Mouse (Mus musculus) liver, postnatal 0 days (tissue): ENCODE results near the gene Adora2b. TPM values are rescaled to one million over a fixed set of nuclear protein-coding genes. Genes with fewer than 3 reads are reported as not detected.

Experiments used
- ATAC-seq: fragments of 200-750 bp; cut with Nextera tagmentation; 2 replicates; pipeline ENCODE4 v1.8.0; 2017; ENCODE audit warnings: mild to moderate bottlenecking, moderate library complexity
- DNase-seq: peaks from one replicate; pipeline ENCODE4 v3.0.0-alpha.2; 2016
- H3K27ac ChIP-seq: fragments of 300-500 bp; sonication (generic); 2 replicates; pipeline ENCODE4 v1.5.1; 2014; ENCODE audit warnings: antibody characterized with exemption, moderate library complexity, mild to moderate bottlenecking, low read depth
- H3K27me3 ChIP-seq: fragments of 300-500 bp; sonication (generic); 2 replicates; pipeline ENCODE4 v1.6.1; 2014; ENCODE audit warnings: low read length, control low read depth, mixed read lengths; ENCODE audit not compliant: insufficient read depth
- H3K36me3 ChIP-seq: fragments of 300-500 bp; sonication (generic); replicated peaks from 2 replicates; pipeline ENCODE4 v1.6.1; 2014; ENCODE audit warnings: mild to moderate bottlenecking, control low read depth, low read length, moderate library complexity, mixed read lengths; ENCODE audit not compliant: insufficient read depth
- H3K4me1 ChIP-seq: fragments of 300-500 bp; sonication (generic); 2 replicates; pipeline ENCODE4 v1.6.1; 2014; ENCODE audit warnings: antibody characterized with exemption, mild to moderate bottlenecking, control low read depth; ENCODE audit not compliant: insufficient read depth
- H3K4me2 ChIP-seq: fragments of 300-500 bp; sonication (generic); 2 replicates; pipeline ENCODE4 v1.6.1; 2014; ENCODE audit warnings: low read depth, mild to moderate bottlenecking, low read length, moderate library complexity, mixed read lengths
- H3K4me3 ChIP-seq: fragments of 300-500 bp; sonication (generic); 2 replicates; pipeline ENCODE4 v1.5.1; 2014; ENCODE audit warnings: low read depth, low read length
- H3K9ac ChIP-seq: fragments of 300-500 bp; sonication (generic); replicated peaks from 2 replicates; pipeline ENCODE4 v1.6.1; 2014; ENCODE audit warnings: mild to moderate bottlenecking, moderate library complexity
- H3K9me3 ChIP-seq: fragments of 300-500 bp; sonication (generic); 2 replicates; pipeline ENCODE4 v1.6.1; 2016; ENCODE audit warnings: mild to moderate bottlenecking, control low read depth, low read length, mixed read lengths
- CTCF ChIP-seq: sonication (generic); IDR thresholded peaks from 2 replicates; pipeline ENCODE4 v1.5.1; 2016; ENCODE audit warnings: antibody characterized with exemption, low read depth
- EP300 ChIP-seq: IDR thresholded peaks from 2 replicates; pipeline ENCODE4 v1.6.1; 2016; ENCODE audit warnings: antibody characterized with exemption, low read depth, mild to moderate bottlenecking
- WGBS: fragments of 180-500 bp; shearing (Covaris S2); extraction: QIAGEN DNeasy Blood & Tissue Kit; methylation state at CpG from one replicate; pipeline ENCODE4 v1.1.7; 2014; ENCODE audit not compliant: insufficient replicate concordance; 5-methylcytosine and 5-hydroxymethylcytosine counted together
- polyA plus RNA-seq: library from polyadenylated mRNA; unstranded; fragments of >200 nt; fragmentation: Nextera tagmentation; extraction: Ambion mirVana; gene quantifications from 2 replicates; pipeline ENCODE4 v1.2.1, GENCODE M21; 2015

The Adora2b gene
- polyA plus RNA-seq, 1 experiment from 2014 or later, result 0.61 TPM

DNA sequence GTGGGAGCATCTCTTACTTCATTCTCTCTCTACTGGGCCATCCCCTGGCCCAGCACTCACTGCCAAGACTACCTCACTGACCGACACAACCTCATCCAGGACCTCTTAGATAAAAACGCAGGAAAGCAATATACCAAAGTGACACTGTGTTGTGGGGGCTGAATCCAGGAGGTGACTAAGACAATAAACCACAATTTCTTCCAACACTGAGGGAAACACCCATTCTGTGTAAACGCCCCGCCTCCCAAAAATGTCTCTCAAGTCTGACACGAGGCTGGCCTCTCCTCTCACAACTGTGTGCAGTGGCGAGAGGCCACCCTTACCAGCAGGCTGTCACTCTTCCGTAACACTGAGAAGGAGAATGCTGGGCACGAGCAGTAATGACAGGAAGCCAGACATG, 19.6 kb downstream of the Adora2b start:
- H3K9me3 ChIP-seq, result no peaks in the 10 kb centered on the region
- H3K27ac ChIP-seq, result no peak overlapping the region
- no peak overlapping the region for H3K4me3 ChIP-seq
- DNase-seq (no peak), ATAC-seq (no peak)
- H3K27me3 ChIP-seq, result no peaks in the 10 kb centered on the region
- no peaks in the 10 kb centered on the region for H3K4me1 ChIP-seq
- peaks cover 4% of the 10 kb centered on the region; the same call in 1 of the 2 replicates for H3K36me3 ChIP-seq
- WGBS, result 65% methylated on average over 8 of the region's 8 CpGs
- TF ChIP-seq CTCF, result no peak
- no peak for TF ChIP-seq EP300
- no peak overlapping the region for H3K4me2 ChIP-seq
- H3K9ac ChIP-seq, result no peak overlapping the region

DNA sequence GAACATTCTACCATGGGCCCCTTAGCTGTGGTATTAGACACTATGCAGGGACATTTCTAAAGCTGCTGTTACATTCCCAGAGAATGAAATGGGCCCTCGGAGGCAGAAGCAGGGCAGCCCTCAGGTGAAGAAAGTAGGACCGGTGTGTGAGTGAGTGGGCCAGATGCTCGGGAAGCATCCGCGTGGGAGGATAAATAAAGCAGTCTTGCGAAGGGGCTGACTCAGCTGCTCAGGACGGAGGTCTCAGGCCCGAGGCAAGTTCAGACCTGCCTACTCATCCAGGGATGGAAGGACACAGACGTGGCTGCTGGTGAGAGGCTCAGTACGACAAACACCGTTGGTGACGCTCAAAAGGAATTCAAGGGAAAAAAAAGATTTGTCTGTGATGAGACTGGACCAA, 20.3 kb downstream of the Adora2b start:
- DNase-seq, result no peak
- H3K27me3 ChIP-seq, result no peaks in the 10 kb centered on the region
- no peak for TF ChIP-seq CTCF
- no peak for TF ChIP-seq EP300
- H3K27ac ChIP-seq, result no peak overlapping the region
- H3K9me3 ChIP-seq, result no peaks in the 10 kb centered on the region
- ATAC-seq, result no peak
- H3K4me3 ChIP-seq, result no peak overlapping the region
- peaks cover 4% of the 10 kb centered on the region; the same call in 1 of the 2 replicates for H3K36me3 ChIP-seq
- H3K4me1 ChIP-seq, result no peaks in the 10 kb centered on the region
- H3K9ac ChIP-seq, result no peak overlapping the region
- H3K4me2 ChIP-seq, result no peak overlapping the region
- WGBS, result 84% methylated on average over 12 of the region's 12 CpGs

DNA sequence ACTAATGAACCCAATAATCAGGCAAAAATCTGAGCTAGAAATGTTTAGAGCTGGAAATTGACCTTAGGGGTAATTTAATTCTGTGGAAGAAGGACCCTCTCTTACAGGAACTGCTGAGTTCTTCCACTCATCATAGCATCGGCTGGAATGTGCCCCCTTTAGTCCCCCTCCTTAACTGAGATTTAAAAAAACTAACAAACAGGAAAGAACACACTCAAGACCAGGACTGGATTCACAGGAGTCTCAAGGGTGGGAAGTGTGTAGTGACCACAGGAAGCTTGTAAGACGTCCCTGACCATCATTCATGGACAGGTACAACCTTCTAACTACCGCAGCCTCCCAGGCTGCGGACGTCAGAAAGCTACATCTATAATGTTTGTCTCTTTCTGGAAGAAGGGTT, 22.1 kb downstream of the Adora2b start:
- Histone ChIP-seq H3K4me3 (no peak overlapping the region), H3K4me2 (no peak overlapping the region), H3K4me1 (no peaks in the 10 kb centered on the region), H3K9ac (no peak overlapping the region), H3K36me3 (peaks cover 4% of the 10 kb centered on the region; the same call in 1 of the 2 replicates), H3K9me3 (no peaks in the 10 kb centered on the region), H3K27ac (no peak overlapping the region), H3K27me3 (no peaks in the 10 kb centered on the region)
- ATAC-seq (no peak), DNase-seq (no peak)
- 63% methylated on average over 5 of the region's 5 CpGs for WGBS
- no peak for TF ChIP-seq CTCF
- TF ChIP-seq EP300, result no peak

DNA sequence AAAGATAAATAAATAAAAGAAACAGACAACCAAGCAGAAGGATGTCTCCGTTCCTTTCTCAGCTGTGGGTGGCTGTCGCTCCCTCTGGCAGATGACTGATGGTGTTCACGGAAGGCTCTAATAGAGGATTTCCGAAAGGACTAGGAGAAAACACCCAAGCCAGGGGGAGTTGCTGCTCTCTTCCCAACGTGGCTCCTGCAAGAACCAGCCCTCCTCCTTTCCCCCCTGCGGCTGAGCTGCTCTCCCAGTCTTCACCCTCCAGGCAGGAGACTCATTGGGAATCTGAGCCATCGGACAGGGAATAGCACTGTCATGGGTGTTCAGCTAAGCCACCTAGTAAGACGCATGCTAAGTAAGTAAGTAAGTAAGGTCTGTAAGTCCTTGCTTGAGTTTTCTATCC, 28.3 kb downstream of the Adora2b start:
- no peak for TF ChIP-seq EP300
- no peak for TF ChIP-seq CTCF
- Histone ChIP-seq H3K9me3 (no peaks in the 10 kb centered on the region), H3K27me3 (no peaks in the 10 kb centered on the region), H3K4me3 (no peak overlapping the region), H3K9ac (no peak overlapping the region), H3K4me2 (no peak overlapping the region), H3K27ac (no peak overlapping the region), H3K4me1 (peaks cover 5% of the 10 kb centered on the region), H3K36me3 (no peaks in the 10 kb centered on the region)
- WGBS, result 69% methylated on average over 8 of the region's 8 CpGs
- ATAC-seq (no peak), DNase-seq (no peak)

DNA sequence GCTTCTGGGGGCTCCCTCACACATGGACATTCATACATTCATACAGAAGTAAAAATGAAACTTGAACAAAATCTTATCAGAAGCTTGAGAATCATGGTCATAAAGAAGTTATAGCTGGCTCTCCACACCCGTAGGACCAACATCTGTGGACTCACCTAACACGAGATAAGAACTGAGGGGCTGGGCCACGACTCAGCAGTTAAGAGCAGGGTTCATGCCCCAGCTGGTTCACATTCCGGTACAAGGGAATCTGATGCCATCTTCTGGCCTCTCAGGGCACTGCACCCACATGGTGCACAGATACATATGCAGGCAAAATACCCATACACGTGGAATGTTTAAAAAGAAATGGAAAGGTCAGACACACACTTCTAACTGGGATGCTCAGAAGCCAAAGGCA, 29.2 kb downstream of the Adora2b start:
- peaks cover 7% of the 10 kb centered on the region for H3K4me1 ChIP-seq
- ATAC-seq (peak; percentile 23), DNase-seq (peak; percentile 86)
- WGBS, result 8% methylated on average over 5 of the region's 5 CpGs
- no peak overlapping the region for H3K27ac ChIP-seq
- no peak overlapping the region for H3K4me3 ChIP-seq
- H3K4me2 ChIP-seq, result no peak overlapping the region; the same call in 1 of the 2 replicates
- TF ChIP-seq EP300 (no peak), CTCF (peak; percentile 88)
- no peaks in the 10 kb centered on the region for H3K9me3 ChIP-seq
- no peak overlapping the region for H3K9ac ChIP-seq
- peaks cover 1% of the 10 kb centered on the region; the same call in 1 of the 2 replicates for H3K36me3 ChIP-seq
- H3K27me3 ChIP-seq, result no peaks in the 10 kb centered on the region

DNA sequence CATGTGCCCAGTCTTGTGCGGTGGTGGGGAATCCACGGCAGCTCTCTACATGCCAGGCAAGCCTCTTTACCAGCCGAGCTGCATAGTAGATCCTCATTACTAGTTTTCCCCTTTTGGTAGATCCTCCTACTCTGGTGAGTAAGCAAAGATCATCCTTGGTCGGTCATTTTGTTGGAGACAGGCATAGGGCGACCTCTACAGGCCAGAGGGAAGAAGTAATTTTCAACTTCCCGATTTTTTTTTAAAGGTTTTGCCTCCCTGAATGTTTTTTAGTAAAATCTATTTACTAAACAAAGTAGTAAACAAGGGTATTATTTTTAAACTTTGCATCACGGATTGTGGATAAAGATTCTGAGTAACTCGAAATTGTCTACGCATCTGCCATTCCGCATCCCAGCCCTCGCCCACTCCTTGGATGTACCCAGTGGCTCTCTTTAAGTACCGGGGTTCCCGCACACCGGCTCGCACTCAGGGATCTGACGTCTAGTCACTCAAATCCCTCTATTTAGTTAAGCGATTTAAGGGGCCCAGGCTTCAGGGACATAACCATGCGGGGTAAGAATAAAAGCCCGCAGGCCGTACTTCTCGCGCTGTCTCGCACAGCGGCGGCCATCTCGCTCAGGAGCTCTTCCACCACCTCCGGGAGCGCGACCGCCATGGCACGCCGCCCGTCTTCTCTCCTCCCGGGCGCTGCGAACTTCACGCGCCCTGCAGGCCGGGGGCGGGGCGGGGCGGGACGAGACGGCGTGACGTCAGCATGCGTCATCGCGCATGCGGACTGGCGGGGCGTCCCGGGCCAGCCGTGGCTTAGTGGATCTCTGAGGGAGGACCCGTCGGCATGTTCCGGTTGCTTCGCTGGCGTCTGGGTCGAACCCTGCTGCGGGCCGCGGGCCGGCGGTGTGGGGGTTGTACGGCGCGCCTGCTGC, 32.2 kb downstream of the Adora2b start, which contains the start of the genes Zswim7 and Ttc19:
Gene Zswim7, minus strand, starts transcription at position 701 of the 926 bp plus-strand sequence.
Gene Ttc19, plus strand, starts transcription at position 799 of the 926 bp plus-strand sequence.
- H3K4me2 ChIP-seq, result peak within 1 kb of the TSS; percentile 93
- ATAC-seq, result peak; percentile 93
- H3K27me3 ChIP-seq, result no peaks in the 10 kb centered on the region
- H3K27ac ChIP-seq, result peak within 1 kb of the TSS; percentile 97
- peak; percentile 97 for DNase-seq
- H3K4me1 ChIP-seq, result peaks cover 7% of the 10 kb centered on the region
- peak within 1 kb of the TSS; percentile 85 for H3K9ac ChIP-seq
- H3K36me3 ChIP-seq, result peaks cover 11% of the 10 kb centered on the region
- under 1% methylated on average over 65 of the region's 68 CpGs for WGBS
- TF ChIP-seq CTCF (peak; percentile 89), EP300 (no peak)
- no peaks in the 10 kb centered on the region for H3K9me3 ChIP-seq
- peak within 1 kb of the TSS; percentile 73 for H3K4me3 ChIP-seq
